Mouse (Mus musculus) MEL (cell line): ENCODE data around the gene Snx29. TPM values are rescaled to one million over a fixed set of nuclear protein-coding genes. Genes with fewer than 3 reads are reported as not detected.

ENCODE experiments used
- DNase-seq: peaks from one replicate; pipeline ENCODE4 v3.0.0; 2011; ENCODE audit warnings: low read depth, low spot score
- H3K27ac ChIP-seq: 2 replicates; pipeline ENCODE4 v1.5.1; 2012; ENCODE audit warnings: low read depth, mild to moderate bottlenecking, control low read depth, low read length, moderate library complexity; ENCODE audit not compliant: control insufficient read depth
- H3K27me3 ChIP-seq, 2 experiments: fragments of 150-350 bp in 1 of 2; sonication (generic) in 1 of 2; 2 replicates each; pipeline ENCODE4 v1.6.1; 2012; ENCODE audit warnings: low read length in 2 of 2, mild to moderate bottlenecking in 2 of 2, improper control_type of control experiment in 1 of 2, moderate library complexity in 1 of 2; ENCODE audit not compliant: insufficient read depth in 2 of 2, control insufficient read depth in 1 of 2
- H3K36me3 ChIP-seq, 2 experiments: 2 replicates each; pipeline ENCODE4 v1.6.1; 2012 to 2014; ENCODE audit warnings: low read length in 2 of 2, improper control_type of control experiment in 1 of 2, inconsistent platforms in 1 of 2, mild to moderate bottlenecking in 1 of 2; ENCODE audit not compliant: insufficient read depth in 2 of 2, control insufficient read depth in 1 of 2
- H3K4me1 ChIP-seq, 2 experiments: fragments of 150-350 bp in 1 of 2; sonication (generic) in 1 of 2; 2 replicates each; pipeline ENCODE4 v1.6.1; 2012; ENCODE audit warnings: low read length in 2 of 2, improper control_type of control experiment in 1 of 2, mild to moderate bottlenecking in 1 of 2; ENCODE audit not compliant: insufficient read depth in 2 of 2, control insufficient read depth in 1 of 2
- H3K4me3 ChIP-seq, 2 experiments: fragments of 150-350 bp in 1 of 2; sonication (generic) in 1 of 2; 2 replicates each; pipeline ENCODE4 v1.5.1; 2012; ENCODE audit warnings: low read depth in 2 of 2, low read length in 2 of 2, mild to moderate bottlenecking in 2 of 2, moderate library complexity in 2 of 2, control low read depth in 1 of 2, improper control_type of control experiment in 1 of 2; ENCODE audit not compliant: control insufficient read depth in 1 of 2, insufficient read depth in 1 of 2
- H3K79me2 ChIP-seq: 2 replicates; pipeline ENCODE4 v1.6.1; 2012; ENCODE audit warnings: mild to moderate bottlenecking, low read length, moderate library complexity; ENCODE audit not compliant: control insufficient read depth, poor library complexity, insufficient read depth
- H3K9ac ChIP-seq: 2 replicates; pipeline ENCODE4 v1.6.1; 2012; ENCODE audit warnings: low read depth, mild to moderate bottlenecking, control low read depth, low read length, moderate library complexity; ENCODE audit not compliant: control insufficient read depth, poor library complexity, severe bottlenecking
- H3K9me3 ChIP-seq: fragments of 150-350 bp; sonication (generic); replicated peaks from 2 replicates; pipeline ENCODE4 v1.6.1; 2012; ENCODE audit warnings: mild to moderate bottlenecking, low read length, improper control_type of control experiment, moderate library complexity; ENCODE audit not compliant: insufficient read depth
- CHD1 ChIP-seq: IDR thresholded peaks from 2 replicates; pipeline ENCODE4 v1.6.1; 2012; ENCODE audit warnings: low read depth, mild to moderate bottlenecking, inconsistent platforms, low read length, improper control_type of control experiment
- CHD2 ChIP-seq: IDR thresholded peaks from 2 replicates; pipeline ENCODE4 v1.6.1; 2011; ENCODE audit warnings: low read length, improper control_type of control experiment
- E2F4 ChIP-seq: IDR thresholded peaks from 2 replicates; pipeline ENCODE4 v1.6.1; 2011; ENCODE audit warnings: low read depth, low read length, improper control_type of control experiment, borderline replicate concordance
- ETS1 ChIP-seq: IDR thresholded peaks from 2 replicates; pipeline ENCODE4 v1.6.1; 2012; ENCODE audit warnings: low read depth, mild to moderate bottlenecking, inconsistent platforms, low read length, improper control_type of control experiment, moderate library complexity
- HCFC1 ChIP-seq: IDR thresholded peaks from 2 replicates; pipeline ENCODE4 v1.6.1; 2012; ENCODE audit warnings: low read depth, mild to moderate bottlenecking, inconsistent platforms, low read length, improper control_type of control experiment, moderate library complexity
- MAX ChIP-seq: IDR thresholded peaks from 2 replicates; pipeline ENCODE4 v1.6.1; 2011; ENCODE audit warnings: low read length, improper control_type of control experiment
- MAZ ChIP-seq: IDR thresholded peaks from 2 replicates; pipeline ENCODE4 v1.6.1; 2012; ENCODE audit warnings: low read depth, mild to moderate bottlenecking, inconsistent platforms, low read length, improper control_type of control experiment
- MEF2A ChIP-seq: IDR thresholded peaks from 2 replicates; pipeline ENCODE4 v1.6.1; 2014; ENCODE audit warnings: low read depth, mild to moderate bottlenecking, inconsistent platforms, low read length, improper control_type of control experiment; ENCODE audit not compliant: poor library complexity, insufficient replicate concordance, severe bottlenecking; ENCODE audit errors: extremely low read depth
- MXI1 ChIP-seq: IDR thresholded peaks from 2 replicates; pipeline ENCODE4 v1.6.1; 2011; ENCODE audit warnings: mild to moderate bottlenecking, low read depth, low read length, improper control_type of control experiment
- MYB ChIP-seq: IDR thresholded peaks from 2 replicates; pipeline ENCODE4 v1.6.1; 2011; ENCODE audit warnings: mild to moderate bottlenecking, low read depth, low read length, improper control_type of control experiment
- MYC ChIP-seq: IDR thresholded peaks from 2 replicates; pipeline ENCODE4 v1.6.1; 2011; ENCODE audit warnings: low read depth, mild to moderate bottlenecking, low read length, improper control_type of control experiment, moderate library complexity
- NELFE ChIP-seq: IDR thresholded peaks from 2 replicates; pipeline ENCODE4 v1.6.1; 2011; ENCODE audit warnings: low read depth, low read length, improper control_type of control experiment
- POLR2AphosphoS5 ChIP-seq: IDR thresholded peaks from 2 replicates; pipeline ENCODE4 v1.6.1; 2012; ENCODE audit warnings: low read depth, borderline replicate concordance, mild to moderate bottlenecking, inconsistent platforms, low read length, moderate library complexity, mixed read lengths
- RAD21 ChIP-seq: IDR thresholded peaks from 2 replicates; pipeline ENCODE4 v1.6.1; 2011; ENCODE audit warnings: mild to moderate bottlenecking, low read depth, low read length, improper control_type of control experiment
- RCOR1 ChIP-seq: IDR thresholded peaks from 2 replicates; pipeline ENCODE4 v1.6.1; 2012; ENCODE audit warnings: low read depth, mild to moderate bottlenecking, inconsistent platforms, low read length, improper control_type of control experiment
- SIN3A ChIP-seq: IDR thresholded peaks from 2 replicates; pipeline ENCODE4 v1.6.1; 2012; ENCODE audit warnings: low read length, improper control_type of control experiment, inconsistent platforms
- SMC3 ChIP-seq: IDR thresholded peaks from 2 replicates; pipeline ENCODE4 v1.6.1; 2011; ENCODE audit warnings: low read depth, low read length, improper control_type of control experiment
- UBTF ChIP-seq: IDR thresholded peaks from 2 replicates; pipeline ENCODE4 v1.6.1; 2012; ENCODE audit warnings: low read depth, mild to moderate bottlenecking, inconsistent platforms, low read length, improper control_type of control experiment, moderate library complexity, borderline replicate concordance; ENCODE audit not compliant: insufficient read depth
- USF1 ChIP-seq: IDR thresholded peaks from 2 replicates; pipeline ENCODE4 v1.6.1; 2014; ENCODE audit warnings: low read depth, mild to moderate bottlenecking, inconsistent platforms, low read length, improper control_type of control experiment, moderate library complexity
- ZC3H11A ChIP-seq: IDR thresholded peaks from 2 replicates; pipeline ENCODE4 v1.6.1; 2012; ENCODE audit warnings: low read depth, mild to moderate bottlenecking, inconsistent platforms, low read length, improper control_type of control experiment
- polyA plus RNA-seq, 2 experiments: library from polyadenylated mRNA; stranded (reverse) in 1 of 2; unstranded in 1 of 2; fragments of >175 nt in 1 of 2; fragments of >200 nt in 1 of 2; gene quantifications; 2 replicates each; pipeline versions ENCODE4 v1.2.1 to v1.2.4; 2012; ENCODE audit warnings: low replicate concordance in 2 of 2, low read depth in 1 of 2; ENCODE audit not compliant: insufficient read length in 2 of 2, insufficient read depth in 1 of 2, missing spikeins in 1 of 2
- total RNA-seq: library from RNA; depleted of rRNA; stranded (reverse); fragments of 300-350 nt; gene quantifications from 2 replicates; pipeline ENCODE4 v1.2.3, GENCODE M21; 2012

The Snx29 gene
- total and polyA plus RNA-seq, 3 experiments, result 0.72 to 0.73 TPM; not detected in 1

GRCm38 (mm10) chr16:11370132-11370544 lies 47.4 kb downstream of the Snx29 start:
- H3K27me3 ChIP-seq, result no peaks in the 10 kb centered on the region
- peak; percentile 89 for DNase-seq
- TF ChIP-seq MXI1 (peak; percentile 71), NELFE (no peak), SIN3A (peak; percentile 50), USF1 (no peak), MAX (peak; percentile 68; the same call in 1 of the 2 replicates), ETS1 (0 out of 2 replicates have a peak, but pooled peaks have one; percentile 49), MYC (peak; percentile 57; the same call in 1 of the 2 replicates), ZC3H11A (no peak), CHD1 (no peak), UBTF (no peak), SMC3 (no peak), POLR2AphosphoS5 (no peak), MAZ (0 out of 2 replicates have a peak, but pooled peaks have one; percentile 39), E2F4 (no peak), MYB (no peak), RCOR1 (peak; percentile 7; the same call in 1 of the 2 replicates)

GRCm38 (mm10) chr16:11379264-11379663 lies 56.6 kb downstream of the Snx29 start:
- H3K4me1 ChIP-seq, result no peaks in the 10 kb centered on the region
- H3K27me3 ChIP-seq, result no peaks in the 10 kb centered on the region
- H3K79me2 ChIP-seq, result no peaks in the 10 kb centered on the region
- H3K9ac ChIP-seq, result no peak overlapping the region
- TF ChIP-seq SMC3, result no peak
- no peak for TF ChIP-seq POLR2AphosphoS5
- TF ChIP-seq SIN3A, result no peak
- no peak for TF ChIP-seq HCFC1
- no peak for TF ChIP-seq CHD1
- TF ChIP-seq RAD21, result no peak
- TF ChIP-seq MXI1, result no peak
- TF ChIP-seq E2F4, result no peak
- TF ChIP-seq MEF2A, result no peak
- TF ChIP-seq CHD2, result no peak
- no peaks in the 10 kb centered on the region for H3K36me3 ChIP-seq
- no peaks in the 10 kb centered on the region for H3K9me3 ChIP-seq
- H3K27ac ChIP-seq, result no peak overlapping the region
- no peak overlapping the region for H3K4me3 ChIP-seq
- DNase-seq, result no peak

More at GRCm38 (mm10) chr16:11370132-11370544, 47.4 kb downstream of the Snx29 start:
- H3K4me1 ChIP-seq, result peaks cover 4 to 20% of the 10 kb centered on the region in 2 experiments
- peak overlapping the region; percentile 39 for H3K27ac ChIP-seq
- H3K79me2 ChIP-seq, result no peaks in the 10 kb centered on the region
- no peaks in the 10 kb centered on the region for H3K9me3 ChIP-seq
- no peak overlapping the region for H3K9ac ChIP-seq
- no peak overlapping the region for H3K4me3 ChIP-seq
- H3K36me3 ChIP-seq, result peaks cover 0 to 13% of the 10 kb centered on the region in 2 experiments; a peak in 2 of 4 replicates
